Mouse (Mus musculus) cerebellum, adult 9-11 months (tissue): ENCODE measurements around the gene Mtmr4.

Source experiments
- DNase-seq: peaks from one replicate; pipeline ENCODE4 v3.0.0; 2022

The Mtmr4 gene

GRCm38 (mm10) chr11:87615952-87616351, 24.0 kb downstream of the Mtmr4 start:
- no peak for DNase-seq

GRCm38 (mm10) chr11:87616790-87617474, 25.0 kb downstream of the Mtmr4 start, which contains the start of gene Hsf5:
Gene Hsf5, plus strand, starts transcription at chr11:87617164.
- DNase-seq, result no peak

DNA sequence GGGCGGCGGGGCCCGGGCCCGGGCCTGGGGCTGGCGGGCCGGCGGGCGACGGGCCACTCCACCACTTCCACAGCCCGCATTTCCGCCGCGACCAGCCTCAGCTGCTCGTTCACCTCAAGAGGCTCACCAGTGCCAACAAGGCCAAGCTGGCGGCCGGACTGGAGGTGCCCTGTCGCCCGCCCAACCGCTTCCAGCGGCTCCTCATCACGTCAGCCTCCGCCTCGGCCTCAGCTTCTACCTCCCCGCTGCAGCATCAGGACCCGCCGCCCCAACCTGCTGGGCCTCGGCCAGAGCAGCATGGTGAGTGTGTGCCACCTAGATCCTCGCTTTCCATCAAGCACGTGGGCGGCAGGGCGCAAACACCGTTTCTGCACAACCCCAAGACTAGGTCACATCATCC, 25.6 kb downstream of the Mtmr4 start:
- DNase-seq, result no peak

GRCm38 (mm10) chr11:87623160-87623559, 31.2 kb downstream of the Mtmr4 start:
- DNase-seq, result no peak

DNA sequence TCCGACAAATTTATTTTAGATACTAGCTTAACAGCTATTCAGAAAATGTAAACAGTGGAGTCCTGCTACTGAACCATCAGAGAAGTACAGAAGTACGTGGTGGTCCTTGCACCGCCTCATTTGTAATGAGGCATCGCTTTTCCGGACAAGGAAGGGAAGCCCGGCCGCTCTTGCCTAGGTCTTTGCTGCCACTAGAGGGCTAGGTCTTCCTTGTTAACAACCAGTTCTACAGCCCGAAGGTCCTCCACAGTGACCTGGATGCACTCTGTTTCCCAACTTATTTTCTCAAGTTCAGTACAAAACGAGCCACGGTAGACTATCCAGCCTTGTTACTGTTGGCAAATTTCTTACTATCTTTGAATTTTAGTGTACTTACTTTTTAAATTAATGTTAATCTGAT, 37.9 kb downstream of the Mtmr4 start:
- DNase-seq, result no peak

DNA sequence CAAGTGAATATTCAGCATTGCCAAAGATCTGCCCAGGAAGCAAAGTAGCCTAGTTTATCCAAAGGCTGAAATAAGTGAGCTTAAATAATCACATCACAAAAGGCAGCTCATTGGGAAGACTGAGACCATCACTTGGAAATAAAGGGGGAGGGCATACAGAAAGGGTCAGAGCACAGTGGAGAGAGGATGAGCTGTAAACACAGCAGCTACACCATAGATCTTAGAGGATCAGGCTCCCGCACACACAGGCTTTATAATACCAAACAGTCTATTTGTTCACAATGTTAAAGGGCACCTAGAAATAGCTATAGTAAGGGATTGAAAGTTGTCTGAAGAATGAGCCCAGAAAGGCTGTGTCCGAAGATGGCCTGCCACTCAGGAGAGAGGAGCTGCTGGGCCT, 46.8 kb downstream of the Mtmr4 start:
- DNase-seq, result no peak

GRCm38 (mm10) chr11:87639206-87639605, 47.2 kb downstream of the Mtmr4 start:
- DNase-seq, result peak; percentile 69

DNA sequence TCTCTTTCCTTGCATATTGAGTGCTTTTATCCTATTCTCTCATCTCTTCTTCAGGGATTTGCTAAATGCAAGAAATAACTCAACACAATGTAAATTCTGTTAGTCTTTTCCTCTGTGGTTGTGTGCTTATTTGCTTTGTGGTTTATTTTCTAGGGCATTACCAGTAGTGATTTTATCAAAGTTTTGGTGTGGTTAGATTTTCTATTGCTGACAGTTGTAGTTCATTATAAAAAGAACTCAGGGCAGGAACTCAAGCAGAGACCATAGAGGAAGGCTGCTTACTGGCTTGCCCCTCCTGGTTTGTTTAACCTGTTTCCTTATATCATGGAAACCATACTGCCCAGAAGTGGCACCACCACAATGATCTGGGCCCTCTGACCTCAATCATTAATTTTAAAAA, 50.9 kb downstream of the Mtmr4 start:
- no peak for DNase-seq

DNA sequence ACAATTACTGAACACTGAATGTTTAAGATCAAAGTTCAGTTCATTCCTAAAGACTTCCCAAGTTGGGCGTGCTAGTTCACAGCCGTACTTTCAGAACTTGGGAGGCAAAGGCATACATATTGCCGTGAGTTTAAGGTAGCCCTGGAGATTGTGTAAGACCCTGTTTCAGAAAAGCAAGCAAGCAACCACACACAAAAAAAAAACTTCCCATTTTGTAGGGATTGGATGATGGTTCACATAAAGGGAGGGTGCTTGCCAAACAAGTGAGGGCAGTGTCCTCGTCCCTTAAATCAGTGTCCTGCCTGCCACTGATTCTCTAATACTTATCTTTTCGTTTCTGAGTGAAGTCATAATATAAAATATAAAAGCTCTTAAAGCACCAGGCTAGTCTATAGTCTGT, 62.7 kb downstream of the Mtmr4 start:
- DNase-seq, result no peak

DNA sequence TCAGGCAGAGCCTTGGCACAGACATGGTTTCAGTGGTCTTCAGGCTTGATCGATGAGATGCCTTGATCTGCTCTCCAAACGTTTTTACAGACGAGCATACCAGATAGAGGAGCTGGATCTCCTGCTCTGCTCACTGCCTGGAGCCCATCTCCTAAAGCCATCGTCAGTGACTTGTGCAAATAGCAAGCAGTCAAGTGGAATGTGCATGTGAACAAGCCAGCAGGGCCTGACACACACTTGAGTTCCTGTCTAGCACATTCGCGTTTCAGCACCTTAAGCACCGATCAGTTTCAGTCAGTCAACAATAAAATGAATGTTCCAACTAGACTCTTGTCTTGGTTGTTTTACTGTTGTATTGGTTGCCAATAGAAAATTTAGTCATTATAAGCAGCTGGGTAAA, 67.3 kb downstream of the Mtmr4 start:
- DNase-seq, result no peak

GRCm38 (mm10) chr11:87662407-87662806, 70.4 kb downstream of the Mtmr4 start, which contains the start of gene Rnf43:
Gene Rnf43, plus strand, starts transcription at chr11:87662722.
- DNase-seq, result peak; percentile 85

DNA sequence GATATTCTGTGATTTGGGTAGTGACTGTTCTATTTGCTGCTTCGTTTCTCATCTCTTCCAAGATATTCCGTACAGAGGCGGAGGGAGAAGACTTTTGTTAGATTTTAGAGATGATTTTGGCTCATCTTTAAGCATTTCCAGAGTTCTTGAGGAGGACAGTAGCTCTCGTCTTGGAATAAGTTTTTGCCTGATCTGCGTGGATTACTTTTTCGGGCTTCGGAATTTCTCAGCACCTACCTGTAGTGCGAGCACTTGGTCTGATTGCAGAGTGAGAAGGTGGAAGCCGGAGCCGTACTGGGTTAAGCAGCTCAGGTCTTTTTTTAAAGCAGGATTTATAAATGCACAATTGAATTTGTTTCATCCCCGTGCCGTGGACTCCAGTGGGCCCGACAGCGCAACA, 70.9 kb downstream of the Mtmr4 start:
- DNase-seq, result no peak

DNA sequence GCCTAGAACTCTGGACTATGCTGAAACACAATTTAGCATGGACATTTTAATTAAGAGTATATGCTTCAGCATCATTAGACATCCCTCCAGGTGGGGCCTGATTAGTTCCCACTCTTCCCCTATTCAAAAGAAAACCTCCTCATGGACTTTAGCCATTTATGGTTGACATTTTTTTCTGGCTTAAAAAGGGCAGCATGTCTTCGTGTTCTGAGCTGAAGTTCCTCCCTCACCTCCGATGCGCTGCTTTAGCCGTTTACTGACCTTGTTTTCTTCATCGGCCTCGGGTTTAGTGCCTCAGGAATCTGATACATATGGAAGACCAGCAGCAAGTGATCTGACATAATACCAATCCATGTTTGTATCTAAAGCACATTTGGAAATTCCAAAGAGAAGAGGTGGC, 72.0 kb downstream of the Mtmr4 start:
- DNase-seq, result no peak

DNA sequence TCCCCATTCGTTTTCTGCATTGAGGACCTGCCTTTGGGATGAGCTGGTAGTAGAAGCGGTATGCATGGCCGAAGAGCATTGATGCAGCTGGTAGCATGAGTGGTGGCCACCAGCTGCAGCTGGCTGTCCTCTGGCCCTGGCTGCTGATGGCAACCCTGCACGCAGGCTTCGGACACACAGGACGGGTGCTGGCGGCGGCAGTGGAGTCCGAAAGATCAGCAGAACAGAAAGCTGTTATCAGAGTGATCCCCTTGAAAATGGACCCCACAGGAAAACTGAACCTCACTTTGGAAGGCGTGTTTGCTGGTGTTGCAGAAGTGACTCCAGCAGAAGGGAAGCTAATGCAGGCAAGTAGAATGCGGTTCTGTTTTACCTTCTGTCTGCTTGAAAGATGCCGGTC, 72.6 kb downstream of the Mtmr4 start:
- no peak for DNase-seq

DNA sequence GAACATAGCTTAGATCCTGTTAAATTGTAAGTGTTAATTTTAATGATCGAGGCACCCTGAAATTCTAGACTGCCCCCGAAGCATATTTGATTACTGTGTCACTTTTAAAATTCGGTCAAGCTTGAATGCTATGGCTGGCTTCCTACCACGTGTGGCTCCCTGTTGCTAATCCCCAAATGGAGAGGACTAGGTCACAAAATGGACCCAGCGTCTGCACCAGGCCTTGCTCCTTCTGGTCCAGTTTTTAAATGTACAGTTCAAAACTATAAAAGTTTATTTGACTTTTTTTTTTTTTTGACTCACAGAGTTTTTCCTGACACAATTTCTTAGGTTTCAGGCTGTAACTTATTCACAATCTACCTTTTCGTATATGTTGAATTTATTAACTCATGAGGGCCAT, 73.3 kb downstream of the Mtmr4 start:
- DNase-seq, result no peak

- no peak for DNase-seq
Observed at GRCm38 (mm10) chr11:87665658-87666057, 73.7 kb downstream of the Mtmr4 start.
